Mouse (Mus musculus) C2C12 (cell line): ENCODE results near the gene C2cd4c.

Experiments used
- CTCF ChIP-seq: IDR thresholded peaks from one replicate; pipeline ENCODE4 v1.5.1; 2011; ENCODE audit not compliant: control insufficient read depth, insufficient read depth, insufficient read length
- MAX ChIP-seq: IDR thresholded peaks from one replicate; pipeline ENCODE4 v1.6.1; 2011; ENCODE audit warnings: mild to moderate bottlenecking, control low read depth
- MYOD1 ChIP-seq: IDR thresholded peaks from one replicate; pipeline ENCODE4 v1.6.1; 2011; ENCODE audit warnings: low read depth; ENCODE audit not compliant: control insufficient read depth, insufficient read length

- no peak for TF ChIP-seq MAX
- TF ChIP-seq CTCF: no peak
- no peak for TF ChIP-seq MYOD1
Measured at GRCm38 (mm10) chr10:79577376-79577775, 36.4 kb downstream of the C2cd4c start.
